Mouse (Mus musculus) testis, adult 2 months (tissue): Measurements from ENCODE around the gene Map3k12.

ENCODE experiments used
- CTCF ChIP-seq: fragments of 200-500 bp; IDR thresholded peaks from 2 replicates; pipeline ENCODE4 v1.5.1; 2012; ENCODE audit warnings: low read depth, mild to moderate bottlenecking, inconsistent platforms, low read length, moderate library complexity; ENCODE audit not compliant: control insufficient read depth, insufficient read depth, insufficient replicate concordance
- POLR2A ChIP-seq: fragments of 200-500 bp; IDR thresholded peaks from 2 replicates; pipeline ENCODE4 v1.6.1; 2012; ENCODE audit warnings: low read depth, mild to moderate bottlenecking, inconsistent platforms, low read length, moderate library complexity; ENCODE audit not compliant: control insufficient read depth

DNA sequence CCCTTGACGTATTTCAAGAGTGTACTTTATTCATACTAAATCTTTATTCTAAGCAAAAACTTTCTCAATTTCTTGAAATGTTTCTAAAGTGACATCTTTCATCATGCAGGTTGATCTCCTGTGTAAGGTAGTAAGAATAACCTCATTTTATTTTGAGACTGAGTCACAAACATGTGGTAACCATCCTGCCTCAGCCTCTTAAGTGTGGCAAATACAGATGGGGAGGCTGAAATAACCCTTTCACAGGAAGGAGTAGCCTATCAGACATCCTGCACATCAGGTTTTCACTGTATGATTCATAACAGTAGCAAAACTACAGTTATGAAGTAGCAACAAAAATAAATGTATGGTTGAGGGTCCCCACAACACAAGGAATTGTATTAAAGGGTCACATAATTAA, 38.7 kb upstream of the Map3k12 start:
- TF ChIP-seq POLR2A (no peak), CTCF (no peak)
